Mouse (Mus musculus) adrenal gland, postnatal 0 days (tissue): ENCODE data around the gene Mroh2b. TPM values are rescaled to one million over a fixed set of nuclear protein-coding genes. Genes with fewer than 3 reads are reported as not detected.

ENCODE experiments used
- polyA plus RNA-seq: library from polyadenylated mRNA; unstranded; fragments of >200 nt; fragmentation: Nextera tagmentation; extraction: Ambion mirVana; gene quantifications from 2 replicates; pipeline ENCODE4 v1.2.1, GENCODE M21; 2015

The Mroh2b gene
- not detected in 2 replicates for polyA plus RNA-seq

GRCm38 (mm10) chr15:4898437-4898836, at the start of gene Mroh2b:
TSS of gene Mroh2b (plus strand) at chr15:4898737.

Other genes starting within 250 kb of the Mroh2b start
- 2.1 and 2.3 TPM in 2 replicates for gene C6, start 171.6 kb upstream of the Mroh2b start, polyA plus RNA-seq
- 3.0 and 3.9 TPM in 2 replicates for gene C7, start 165.0 kb downstream of the Mroh2b start, polyA plus RNA-seq
- 2.6 and 2.9 TPM in 2 replicates for gene Card6, start 209.8 kb downstream of the Mroh2b start, polyA plus RNA-seq
- 874 and 1,204 TPM in 2 replicates for gene Rpl37, start 217.9 kb downstream of the Mroh2b start, polyA plus RNA-seq
- 14.4 and 18.5 TPM in 2 replicates for gene Prkaa1, start 245.1 kb downstream of the Mroh2b start, polyA plus RNA-seq